Mouse (Mus musculus) neural tube, embryonic 15.5 days (tissue): ENCODE measurements at regions not wholly inside any gene's neighbourhood (a gene's known extent, or its start where the extent isn't known, plus 50 kb on each side); places are given as distances from the start of the nearest gene placed in this dataset.

Experiments used
- ATAC-seq: fragments of 200-750 bp; cut with Nextera tagmentation; 2 replicates; pipeline ENCODE4 v1.8.0; 2017; ENCODE audit warnings: mild to moderate bottlenecking, moderate TSS enrichment, moderate library complexity; ENCODE audit not compliant: low FRiP score
- H3K27ac ChIP-seq: fragments of 300-500 bp; sonication (generic); replicated peaks from 2 replicates; pipeline ENCODE4 v1.5.1; 2015; ENCODE audit warnings: mild to moderate bottlenecking, inconsistent platforms
- H3K27me3 ChIP-seq: fragments of 300-500 bp; sonication (generic); replicated peaks from 2 replicates; pipeline ENCODE4 v1.6.1; 2015; ENCODE audit warnings: inconsistent platforms
- H3K36me3 ChIP-seq: fragments of 300-500 bp; sonication (generic); 2 replicates; pipeline ENCODE4 v1.6.1; 2015; ENCODE audit warnings: inconsistent platforms
- H3K4me1 ChIP-seq: fragments of 300-500 bp; sonication (generic); 2 replicates; pipeline ENCODE4 v1.6.1; 2015; ENCODE audit warnings: inconsistent platforms
- H3K4me2 ChIP-seq: fragments of 300-500 bp; sonication (generic); 2 replicates; pipeline ENCODE4 v1.6.1; 2015; ENCODE audit warnings: inconsistent platforms, mild to moderate bottlenecking, moderate library complexity
- H3K4me3 ChIP-seq: fragments of 300-500 bp; sonication (generic); replicated peaks from 2 replicates; pipeline ENCODE4 v1.5.1; 2015; ENCODE audit warnings: mild to moderate bottlenecking, inconsistent platforms
- H3K9ac ChIP-seq: fragments of 300-500 bp; sonication (generic); replicated peaks from 2 replicates; pipeline ENCODE4 v1.6.1; 2015; ENCODE audit warnings: mild to moderate bottlenecking, inconsistent platforms
- H3K9me3 ChIP-seq: fragments of 300-500 bp; sonication (generic); replicated peaks from 2 replicates; pipeline ENCODE4 v1.6.1; 2016; ENCODE audit warnings: inconsistent platforms
- WGBS: fragments of 180-500 bp; shearing (Covaris S2); methylation state at CpG from one replicate; pipeline ENCODE4 v1.1.7; 2015; ENCODE audit warnings: mixed read lengths; 5-methylcytosine and 5-hydroxymethylcytosine counted together

DNA sequence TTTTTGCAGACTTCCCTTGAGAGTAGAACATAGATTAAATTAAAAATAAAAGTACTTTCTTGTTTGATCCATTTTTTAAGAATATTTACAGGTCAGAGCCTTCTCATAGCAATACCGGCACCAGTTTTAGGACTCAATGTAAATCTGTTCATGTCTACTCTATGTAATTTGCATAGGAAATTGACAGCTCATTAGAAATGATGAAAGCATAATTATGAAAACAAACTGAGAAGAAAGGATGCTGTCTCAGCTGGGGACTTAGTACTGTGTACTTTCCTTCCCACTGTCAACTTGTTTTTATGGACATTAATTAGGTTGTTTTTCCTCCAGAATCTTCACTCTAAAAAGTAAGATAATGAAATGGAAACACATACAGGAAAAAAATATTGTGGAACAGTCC is 3344.8 kb upstream of the Gm6569 start:
- no peak for ATAC-seq
- no peak overlapping the region for H3K4me2 ChIP-seq
- no peak overlapping the region for H3K4me3 ChIP-seq
- H3K36me3 ChIP-seq, result no peaks in the 10 kb centered on the region
- no peak overlapping the region for H3K9ac ChIP-seq
- H3K4me1 ChIP-seq, result no peaks in the 10 kb centered on the region
- 83% methylated on average over 1 of the region's 1 CpGs for WGBS
- H3K27me3 ChIP-seq, result no peaks in the 10 kb centered on the region
- no peaks in the 10 kb centered on the region for H3K9me3 ChIP-seq
- no peak overlapping the region for H3K27ac ChIP-seq

GRCm38 (mm10) chr15:70507046-70507818 is 3327.1 kb upstream of the Gm6569 start:
- Histone ChIP-seq H3K4me2 (no peak overlapping the region), H3K27ac (no peak overlapping the region), H3K27me3 (no peaks in the 10 kb centered on the region), H3K4me3 (no peak overlapping the region), H3K4me1 (no peaks in the 10 kb centered on the region), H3K36me3 (no peaks in the 10 kb centered on the region), H3K9me3 (no peaks in the 10 kb centered on the region), H3K9ac (no peak overlapping the region)
- no peak for ATAC-seq
- 84% methylated on average over 2 of the region's 2 CpGs for WGBS

GRCm38 (mm10) chr15:70520551-70520950 is 3313.8 kb upstream of the Gm6569 start:
- no peak overlapping the region for H3K27ac ChIP-seq
- no peaks in the 10 kb centered on the region for H3K27me3 ChIP-seq
- no peak for ATAC-seq
- no peaks in the 10 kb centered on the region for H3K4me1 ChIP-seq
- WGBS, result 58% methylated on average over 4 of the region's 4 CpGs
- no peaks in the 10 kb centered on the region for H3K36me3 ChIP-seq
- H3K9ac ChIP-seq, result no peak overlapping the region
- H3K4me2 ChIP-seq, result no peak overlapping the region
- H3K4me3 ChIP-seq, result no peak overlapping the region
- no peaks in the 10 kb centered on the region for H3K9me3 ChIP-seq

DNA sequence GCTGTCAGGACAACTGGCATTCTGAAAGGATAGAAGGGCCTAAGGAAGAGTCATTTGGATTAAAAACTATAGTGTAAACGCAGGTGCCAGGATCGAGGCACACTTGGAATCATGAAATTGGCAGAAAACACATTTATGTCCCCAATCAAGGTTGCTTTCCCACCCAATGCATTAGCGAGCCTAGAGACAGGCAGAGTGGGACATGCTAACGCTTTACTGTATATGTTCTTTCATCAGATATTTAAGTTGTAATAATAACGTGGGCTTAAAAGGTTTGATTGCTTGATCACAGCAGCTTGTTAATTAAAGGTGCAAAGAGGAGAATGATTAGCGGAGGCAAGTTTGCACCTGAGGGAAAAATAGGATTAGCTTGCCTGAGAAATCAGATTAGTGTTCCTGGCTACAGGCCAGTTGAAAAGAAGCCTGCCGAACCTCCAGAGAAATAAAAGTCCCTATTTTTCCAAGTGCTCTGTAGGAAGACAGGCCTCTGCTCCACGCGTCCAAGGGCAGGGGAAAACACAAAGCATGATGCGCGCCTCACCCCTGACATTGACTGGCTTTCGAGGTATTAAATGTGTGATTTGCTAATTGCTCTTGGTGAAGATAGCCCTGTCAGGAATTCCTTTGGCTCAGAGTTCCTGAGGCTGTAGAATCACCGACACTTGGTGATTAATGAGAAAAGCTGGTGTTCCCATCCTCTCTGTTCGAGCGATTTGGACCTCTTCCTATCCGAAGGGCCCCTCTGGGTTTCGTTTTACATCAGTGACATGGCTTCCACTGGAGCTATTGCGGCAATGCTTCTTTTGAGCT is 3279.4 kb upstream of the Gm6569 start:
- no peak for ATAC-seq
- H3K4me1 ChIP-seq, result peaks cover 11% of the 10 kb centered on the region
- peak overlapping the region; percentile 30 for H3K4me2 ChIP-seq
- WGBS, result 36% methylated on average over 18 of the region's 18 CpGs
- H3K9me3 ChIP-seq, result no peaks in the 10 kb centered on the region
- H3K27me3 ChIP-seq, result no peaks in the 10 kb centered on the region
- H3K9ac ChIP-seq, result no peak overlapping the region
- H3K27ac ChIP-seq, result peak overlapping the region; percentile 37; the same call in 1 of the 2 replicates
- H3K4me3 ChIP-seq, result no peak overlapping the region
- H3K36me3 ChIP-seq, result no peaks in the 10 kb centered on the region

DNA sequence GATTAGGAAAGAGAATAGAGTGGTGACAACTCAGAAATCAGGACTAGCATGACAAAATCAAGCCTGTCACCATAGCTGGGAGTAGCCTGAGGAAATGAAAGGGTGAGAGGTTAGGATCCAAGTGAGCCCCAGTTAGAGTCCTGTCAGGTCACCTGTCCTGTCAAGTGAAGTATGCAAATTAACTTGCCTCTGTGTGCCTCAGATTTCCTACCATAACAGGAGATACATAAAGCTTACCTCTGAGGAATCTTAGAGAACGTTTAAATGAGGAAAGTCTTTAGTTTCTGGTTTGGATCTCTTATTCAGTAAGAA is 3278.8 kb upstream of the Gm6569 start:
- no peaks in the 10 kb centered on the region for H3K27me3 ChIP-seq
- H3K27ac ChIP-seq, result 0 out of 2 replicates have a peak overlapping the region, but pooled peaks have one; percentile 37
- no peaks in the 10 kb centered on the region for H3K9me3 ChIP-seq
- H3K4me2 ChIP-seq, result peak overlapping the region; percentile 30
- no peak overlapping the region for H3K9ac ChIP-seq
- ATAC-seq, result no peak
- no peak overlapping the region for H3K4me3 ChIP-seq
- WGBS, result 57% methylated on average over 1 of the region's 1 CpGs
- no peaks in the 10 kb centered on the region for H3K36me3 ChIP-seq
- peaks cover 11% of the 10 kb centered on the region for H3K4me1 ChIP-seq

GRCm38 (mm10) chr15:70594295-70594694 is 3240.1 kb upstream of the Gm6569 start:
- Histone ChIP-seq H3K4me3 (no peak overlapping the region), H3K9ac (no peak overlapping the region), H3K36me3 (no peaks in the 10 kb centered on the region), H3K4me2 (no peak overlapping the region), H3K9me3 (no peaks in the 10 kb centered on the region), H3K27ac (no peak overlapping the region), H3K27me3 (no peaks in the 10 kb centered on the region), H3K4me1 (peaks cover 4% of the 10 kb centered on the region; the same call in 1 of the 2 replicates)
- peak; percentile 14; the same call in 1 of the 2 replicates for ATAC-seq
- 15% methylated on average over 1 of the region's 1 CpGs for WGBS

- Histone ChIP-seq H3K4me2 (no peak overlapping the region), H3K27me3 (no peaks in the 10 kb centered on the region), H3K27ac (no peak overlapping the region), H3K4me1 (no peaks in the 10 kb centered on the region), H3K9me3 (no peaks in the 10 kb centered on the region), H3K36me3 (no peaks in the 10 kb centered on the region), H3K9ac (no peak overlapping the region), H3K4me3 (no peak overlapping the region)
- ATAC-seq, result no peak
- 57% methylated on average over 2 of the region's 2 CpGs for WGBS
Measured at GRCm38 (mm10) chr15:70600762-70601489, 3233.4 kb upstream of the Gm6569 start.

DNA sequence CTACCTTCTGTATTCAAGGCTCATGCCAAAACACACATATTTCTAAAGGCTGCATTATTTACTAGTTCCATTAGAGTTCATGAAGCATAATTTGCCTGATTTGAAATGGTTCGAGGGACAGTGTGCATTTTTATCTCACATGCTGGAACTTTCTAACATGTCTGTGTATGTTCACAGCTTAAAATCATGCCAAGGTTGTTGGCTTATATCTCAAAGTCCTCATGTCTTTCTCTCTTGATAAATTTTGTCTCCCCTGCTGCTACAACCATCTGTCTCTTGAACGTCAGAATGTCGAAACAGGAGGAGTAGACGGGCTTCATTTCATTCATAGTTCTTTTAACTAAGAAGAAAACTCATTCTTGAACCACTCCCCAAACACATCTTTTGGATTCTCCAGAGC is 3229.1 kb upstream of the Gm6569 start:
- H3K9me3 ChIP-seq, result no peaks in the 10 kb centered on the region
- H3K4me2 ChIP-seq, result no peak overlapping the region
- H3K9ac ChIP-seq, result no peak overlapping the region
- H3K27ac ChIP-seq, result no peak overlapping the region
- H3K4me3 ChIP-seq, result no peak overlapping the region
- no peaks in the 10 kb centered on the region for H3K27me3 ChIP-seq
- no peaks in the 10 kb centered on the region for H3K36me3 ChIP-seq
- ATAC-seq, result no peak
- 74% methylated on average over 4 of the region's 4 CpGs for WGBS
- no peaks in the 10 kb centered on the region for H3K4me1 ChIP-seq

DNA sequence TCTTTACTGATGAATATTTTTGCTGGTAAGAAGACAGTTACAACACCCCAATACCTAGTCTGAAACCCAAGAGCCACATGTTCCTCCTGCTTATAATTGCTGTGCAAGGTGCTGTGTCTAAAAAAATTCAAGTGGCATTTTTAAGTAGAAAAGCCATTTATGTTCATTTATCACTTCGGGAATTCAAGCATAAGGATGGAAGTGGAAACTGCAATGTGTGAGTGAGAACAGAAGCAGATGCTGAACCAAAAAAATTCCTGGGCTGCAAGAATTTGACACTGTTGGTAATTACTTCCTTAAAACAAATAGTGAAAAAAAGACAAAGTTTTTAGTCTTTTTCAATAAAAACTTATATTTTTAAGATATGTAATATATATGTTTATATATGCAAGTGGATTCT is 3227.5 kb upstream of the Gm6569 start:
- WGBS, result 89% methylated on average over 1 of the region's 1 CpGs
- Histone ChIP-seq H3K36me3 (no peaks in the 10 kb centered on the region), H3K9ac (no peak overlapping the region), H3K27me3 (no peaks in the 10 kb centered on the region), H3K9me3 (no peaks in the 10 kb centered on the region), H3K4me1 (no peaks in the 10 kb centered on the region), H3K4me3 (no peak overlapping the region), H3K27ac (no peak overlapping the region), H3K4me2 (no peak overlapping the region)
- ATAC-seq, result no peak

DNA sequence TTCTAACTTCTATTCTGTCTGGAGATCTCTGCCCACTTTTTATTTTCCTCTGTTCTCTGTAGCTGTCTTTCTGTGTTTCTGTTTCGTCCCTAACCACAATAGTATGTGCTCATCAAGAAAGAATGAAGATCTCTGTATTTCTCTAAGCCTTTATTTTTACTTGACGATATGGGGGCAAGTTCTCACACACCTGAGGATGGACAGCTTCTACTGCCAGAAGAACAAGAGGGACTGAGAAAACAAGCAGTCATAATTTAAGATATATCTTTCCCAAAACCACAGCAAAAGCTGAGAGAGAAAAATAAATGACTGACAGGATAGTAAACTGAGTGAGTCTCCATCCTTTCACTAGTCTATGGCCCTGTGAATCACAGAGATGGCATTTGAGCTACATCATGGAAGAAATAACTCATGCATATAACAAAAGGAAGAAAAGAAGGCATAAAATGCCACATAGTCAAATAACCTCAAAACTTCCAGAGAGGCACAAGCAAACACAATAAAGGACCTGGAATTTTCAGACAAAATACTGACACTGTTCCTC is 3216.2 kb upstream of the Gm6569 start:
- Histone ChIP-seq H3K4me1 (no peaks in the 10 kb centered on the region), H3K27me3 (no peaks in the 10 kb centered on the region), H3K27ac (no peak overlapping the region), H3K36me3 (no peaks in the 10 kb centered on the region), H3K9ac (no peak overlapping the region), H3K4me2 (no peak overlapping the region), H3K9me3 (no peaks in the 10 kb centered on the region), H3K4me3 (no peak overlapping the region)
- 74% methylated on average over 2 of the region's 2 CpGs for WGBS
- no peak for ATAC-seq

- WGBS, result 81% methylated on average over 2 of the region's 2 CpGs
- no peak for ATAC-seq
Measured at GRCm38 (mm10) chr15:70641051-70641552, 3193.3 kb upstream of the Gm6569 start.

More at GRCm38 (mm10) chr15:70641051-70641552, 3193.3 kb upstream of the Gm6569 start:
- Histone ChIP-seq H3K27ac (no peak overlapping the region), H3K4me2 (no peak overlapping the region), H3K4me1 (no peaks in the 10 kb centered on the region), H3K27me3 (no peaks in the 10 kb centered on the region), H3K4me3 (no peak overlapping the region), H3K9ac (no peak overlapping the region), H3K36me3 (no peaks in the 10 kb centered on the region), H3K9me3 (no peaks in the 10 kb centered on the region)
